ENCODE assay signal across 9 mouse cellular contexts in genomic region chr8:44696066-44696853, GRCm38 (mm10).
A peak's percentile ranks its signal among the peaks of the same experiment; 100 is the strongest.
DNase-seq lines count a peak whose midpoint lies in the region; ATAC-seq lines count a peak whose summit lies in the region.
"Had no signal": no experiment of that assay in that cellular context is flagged by ENCODE, and none has a peak within 500 bp of the region (broad histone marks: within the 10 kb centered on the region; RNA-seq: fewer than 3 reads in every experiment).

No protein-coding gene starts in this region.

- WGBS in heart, embryonic 16.5 days: 30% methylated on average over 9 of the region's 9 CpGs
- 32% methylated on average over 9 of the region's 9 CpGs for WGBS in neural tube, embryonic 14.5 days

- peak; percentile 20 to 40 for DNase-seq in left cerebral cortex, postnatal 10 days (ENCODE audit: extremely low spot score in 1 of 2, low spot score in 2 of 2)
- DNase-seq in left cerebral cortex, adult 18-20 months (ENCODE audit: low spot score in 2 of 2): no peak
- DNase-seq in cerebellum, postnatal 14 days: peak; percentile 74
- peak; percentile 77 for DNase-seq in kidney, postnatal 10 days
- DNase-seq in frontal cortex, postnatal 14 days (ENCODE audit: low spot score in 2 of 2): no peak

- intact Hi-C loops in left cerebral cortex, postnatal 10 days (cut with DNase I): no loop called here

- H3K4me1 ChIP-seq in heart, embryonic 16.5 days (ENCODE audit: control insufficient read depth, insufficient read depth, low read length): peaks cover 32% of the 10 kb centered on the region
- H3K4me1 ChIP-seq in neural tube, embryonic 14.5 days (ENCODE audit: control insufficient read depth, insufficient read depth, low read length): peaks cover 7% of the 10 kb centered on the region; the same call in 1 of the 2 replicates

- no peak overlapping the region for H3K4me3 ChIP-seq in heart, embryonic 16.5 days (ENCODE audit: low read length)
- no peak overlapping the region for H3K4me3 ChIP-seq in neural tube, embryonic 14.5 days (ENCODE audit: low read depth, low read length)
- H3K4me3 ChIP-seq: embryonic facial prominence, embryonic 15.5 days had no signal

- H3K9me3 ChIP-seq in heart, embryonic 16.5 days (replicated peaks; ENCODE audit: control insufficient read depth, low read length): no peaks in the 10 kb centered on the region
- H3K9me3 ChIP-seq in neural tube, embryonic 14.5 days (ENCODE audit: control insufficient read depth, low read length): no peaks in the 10 kb centered on the region
- H3K9me3 ChIP-seq: embryonic facial prominence, embryonic 15.5 days had no signal

- no peak overlapping the region for H3K4me2 ChIP-seq in heart, embryonic 16.5 days (ENCODE audit: low read depth, low read length)
- no peak overlapping the region for H3K4me2 ChIP-seq in neural tube, embryonic 14.5 days (ENCODE audit: low read depth, low read length)
- H3K4me2 ChIP-seq: embryonic facial prominence, embryonic 15.5 days had no signal

- ATAC-seq in heart, embryonic 16.5 days (replicated peaks; ENCODE audit: extremely low read depth, insufficient read depth, low FRiP score): no peak
- ATAC-seq in neural tube, embryonic 14.5 days (ENCODE audit: low read depth): peak; percentile 63
- no peak for ATAC-seq in CD4-positive, CD25-positive, alpha-beta regulatory T cell, adult 4 months

- H3K27me3 ChIP-seq in heart, embryonic 16.5 days (ENCODE audit: control insufficient read depth, insufficient read depth, low read length): no peaks in the 10 kb centered on the region
- H3K27me3 ChIP-seq in neural tube, embryonic 14.5 days (ENCODE audit: control insufficient read depth, insufficient read depth, low read length): no peaks in the 10 kb centered on the region
- H3K27me3 ChIP-seq: embryonic facial prominence, embryonic 15.5 days had no signal

- H3K9ac ChIP-seq in heart, embryonic 16.5 days (ENCODE audit: low read length): no peak overlapping the region
- H3K9ac ChIP-seq in neural tube, embryonic 14.5 days (replicated peaks; ENCODE audit: low read depth, low read length): no peak overlapping the region
- H3K9ac ChIP-seq: embryonic facial prominence, embryonic 15.5 days had no signal

- H3K27ac ChIP-seq in heart, embryonic 16.5 days (ENCODE audit: low read length): peak overlapping the region; percentile 78
- H3K27ac ChIP-seq in neural tube, embryonic 14.5 days (ENCODE audit: low read depth, low read length): no peak overlapping the region
- H3K27ac ChIP-seq: embryonic facial prominence, embryonic 15.5 days had no signal

- no peaks in the 10 kb centered on the region for H3K36me3 ChIP-seq in heart, embryonic 16.5 days (ENCODE audit: control insufficient read depth, insufficient read depth)
- H3K36me3 ChIP-seq in neural tube, embryonic 14.5 days (ENCODE audit: control insufficient read depth, insufficient read depth, low read length): no peaks in the 10 kb centered on the region
- H3K36me3 ChIP-seq: embryonic facial prominence, embryonic 15.5 days had no signal

Comparison
In these comparisons a context has a peak if more than half of its experiments do, and no peak if none do; other contexts are left out.
1. DNase-seq: peak in left cerebral cortex, postnatal 10 days (2 of 2), cerebellum, postnatal 14 days (2 of 2) and kidney, postnatal 10 days (single experiment); none in left cerebral cortex, adult 18-20 months (0 of 2) and frontal cortex, postnatal 14 days (0 of 2).